Mouse (Mus musculus): Measurements from ENCODE around the gene Tbl3. TPM values are rescaled to one million over a fixed set of nuclear protein-coding genes. Genes with fewer than 3 reads are reported as not detected.

Gene Tbl3
- polyA plus RNA-seq, 1 experiment from 2014 or later, result 67.9 TPM

- Histone ChIP-seq H3K27ac (ENCODE audit: low read length) (no peak overlapping the region), H3K27me3 (ENCODE audit: control insufficient read depth, insufficient read depth, low read depth, low read length) (no peaks in the 10 kb centered on the region), H3K4me2 (ENCODE audit: low read depth, low read length) (no peak overlapping the region), H3K9me3 (ENCODE audit: control insufficient read depth, low read length) (no peaks in the 10 kb centered on the region), H3K4me1 (replicated peaks; ENCODE audit: control insufficient read depth, insufficient read depth, low read length) (0 out of 2 replicates have a peak, but pooled peaks cover 2% of the 10 kb centered on the region), H3K36me3 (ENCODE audit: control insufficient read depth, insufficient read depth, low read length) (no peaks in the 10 kb centered on the region), H3K9ac (ENCODE audit: low read length) (no peak overlapping the region), H3K4me3 (ENCODE audit: low read length) (no peak overlapping the region)
- no peak for ATAC-seq (ENCODE audit: low read depth)
- 42% methylated on average over 6 of the region's 6 CpGs for WGBS
Measured at GRCm38 (mm10) chr17:24729067-24729466, 21.6 kb upstream of the Tbl3 start.

- no peak for ATAC-seq (ENCODE audit: low read depth)
- 60% methylated on average over 17 of the region's 17 CpGs for WGBS
- no peak overlapping the region for H3K4me3 ChIP-seq (ENCODE audit: low read length)
Measured at GRCm38 (mm10) chr17:24728184-24728583, 20.7 kb upstream of the Tbl3 start.

GRCm38 (mm10) chr17:24727618-24728017, 20.2 kb upstream of the Tbl3 start, which contains the start of gene Rpl3l:
TSS of gene Rpl3l (plus strand) at chr17:24727820.
- WGBS, result 71% methylated on average over 2 of the region's 2 CpGs
- H3K4me2 ChIP-seq (ENCODE audit: low read depth, low read length), result no peak within 1 kb of the TSS
- no peak within 1 kb of the TSS for H3K9ac ChIP-seq (ENCODE audit: low read length)
- peaks cover 9% of the 10 kb centered on the region for H3K4me1 ChIP-seq (replicated peaks; ENCODE audit: control insufficient read depth, insufficient read depth, low read length)
- no peak within 1 kb of the TSS for H3K27ac ChIP-seq (ENCODE audit: low read length)
- H3K4me3 ChIP-seq (ENCODE audit: low read length), result no peak within 1 kb of the TSS
- no peaks in the 10 kb centered on the region for H3K27me3 ChIP-seq (ENCODE audit: control insufficient read depth, insufficient read depth, low read depth, low read length)
- H3K9me3 ChIP-seq (ENCODE audit: control insufficient read depth, low read length), result no peaks in the 10 kb centered on the region
- H3K36me3 ChIP-seq (ENCODE audit: control insufficient read depth, insufficient read depth, low read length), result no peaks in the 10 kb centered on the region; the same call in 1 of the 2 replicates
- no peak for ATAC-seq (ENCODE audit: low read depth)

More at GRCm38 (mm10) chr17:24728184-24728583, 20.7 kb upstream of the Tbl3 start:
- Histone ChIP-seq H3K27me3 (ENCODE audit: control insufficient read depth, insufficient read depth, low read depth, low read length) (no peaks in the 10 kb centered on the region), H3K4me1 (replicated peaks; ENCODE audit: control insufficient read depth, insufficient read depth, low read length) (peaks cover 5% of the 10 kb centered on the region), H3K9me3 (ENCODE audit: control insufficient read depth, low read length) (no peaks in the 10 kb centered on the region), H3K4me2 (ENCODE audit: low read depth, low read length) (no peak overlapping the region), H3K36me3 (ENCODE audit: control insufficient read depth, insufficient read depth, low read length) (no peaks in the 10 kb centered on the region), H3K9ac (ENCODE audit: low read length) (no peak overlapping the region), H3K27ac (ENCODE audit: low read length) (no peak overlapping the region)

- Histone ChIP-seq H3K4me1 (replicated peaks; ENCODE audit: control insufficient read depth, insufficient read depth, low read length) (peaks cover 24% of the 10 kb centered on the region), H3K4me2 (ENCODE audit: low read depth, low read length) (no peak overlapping the region), H3K4me3 (ENCODE audit: low read length) (no peak overlapping the region), H3K9me3 (ENCODE audit: control insufficient read depth, low read length) (no peaks in the 10 kb centered on the region), H3K27ac (ENCODE audit: low read length) (no peak overlapping the region), H3K36me3 (ENCODE audit: control insufficient read depth, insufficient read depth, low read length) (peaks cover 12% of the 10 kb centered on the region), H3K9ac (ENCODE audit: low read length) (no peak overlapping the region), H3K27me3 (ENCODE audit: control insufficient read depth, insufficient read depth, low read depth, low read length) (no peaks in the 10 kb centered on the region)
- WGBS, result 73% methylated on average over 3 of the region's 3 CpGs
- ATAC-seq (ENCODE audit: low read depth), result no peak
Measured at GRCm38 (mm10) chr17:24725637-24726390, 18.4 kb upstream of the Tbl3 start.

- Histone ChIP-seq H3K27ac (ENCODE audit: low read length) (peak within 1 kb of the TSS; percentile 84), H3K36me3 (ENCODE audit: control insufficient read depth, insufficient read depth, low read length) (peaks cover 12% of the 10 kb centered on the region), H3K27me3 (ENCODE audit: control insufficient read depth, insufficient read depth, low read depth, low read length) (no peaks in the 10 kb centered on the region), H3K9me3 (ENCODE audit: control insufficient read depth, low read length) (no peaks in the 10 kb centered on the region), H3K4me3 (ENCODE audit: low read length) (peak within 1 kb of the TSS; percentile 93), H3K4me2 (ENCODE audit: low read depth, low read length) (peak within 1 kb of the TSS; percentile 89), H3K9ac (ENCODE audit: low read length) (peak within 1 kb of the TSS; percentile 94), H3K4me1 (replicated peaks; ENCODE audit: control insufficient read depth, insufficient read depth, low read length) (peaks cover 24% of the 10 kb centered on the region)
- ATAC-seq (ENCODE audit: low read depth), result peak; percentile 79
- under 1% methylated on average over 30 of the region's 30 CpGs for WGBS
Measured at GRCm38 (mm10) chr17:24724184-24724583, 16.7 kb upstream of the Tbl3 start, which contains the start of gene Ndufb10. TSS of gene Ndufb10 (minus strand) at chr17:24724478.

- Histone ChIP-seq H3K4me3 (ENCODE audit: low read length) (peak overlapping the region; percentile 93), H3K36me3 (ENCODE audit: control insufficient read depth, insufficient read depth, low read length) (peaks cover 12% of the 10 kb centered on the region), H3K4me1 (replicated peaks; ENCODE audit: control insufficient read depth, insufficient read depth, low read length) (peaks cover 26% of the 10 kb centered on the region), H3K27ac (ENCODE audit: low read length) (peak overlapping the region; percentile 84), H3K27me3 (ENCODE audit: control insufficient read depth, insufficient read depth, low read depth, low read length) (no peaks in the 10 kb centered on the region), H3K9ac (ENCODE audit: low read length) (peak overlapping the region; percentile 94), H3K9me3 (ENCODE audit: control insufficient read depth, low read length) (no peaks in the 10 kb centered on the region), H3K4me2 (ENCODE audit: low read depth, low read length) (peak overlapping the region; percentile 89)
- under 1% methylated on average over 15 of the region's 15 CpGs for WGBS
- ATAC-seq (ENCODE audit: low read depth), result no peak
Measured at GRCm38 (mm10) chr17:24723881-24724180, 16.4 kb upstream of the Tbl3 start.

- peak overlapping the region; percentile 93 for H3K4me3 ChIP-seq (ENCODE audit: low read length)
- no peaks in the 10 kb centered on the region for H3K27me3 ChIP-seq (ENCODE audit: control insufficient read depth, insufficient read depth, low read depth, low read length)
- peak overlapping the region; percentile 94 for H3K9ac ChIP-seq (ENCODE audit: low read length)
- ATAC-seq (ENCODE audit: low read depth), result no peak
- peaks cover 31% of the 10 kb centered on the region for H3K4me1 ChIP-seq (replicated peaks; ENCODE audit: control insufficient read depth, insufficient read depth, low read length)
- WGBS, result under 1% methylated on average over 12 of the region's 12 CpGs
- H3K36me3 ChIP-seq (ENCODE audit: control insufficient read depth, insufficient read depth, low read length), result peaks cover 12% of the 10 kb centered on the region
- H3K27ac ChIP-seq (ENCODE audit: low read length), result peak overlapping the region; percentile 84
- H3K9me3 ChIP-seq (ENCODE audit: control insufficient read depth, low read length), result no peaks in the 10 kb centered on the region
- peak overlapping the region; percentile 89 for H3K4me2 ChIP-seq (ENCODE audit: low read depth, low read length)
Measured at GRCm38 (mm10) chr17:24723122-24723880, 15.8 kb upstream of the Tbl3 start.

GRCm38 (mm10) chr17:24722220-24722924, 14.9 kb upstream of the Tbl3 start:
- Histone ChIP-seq H3K4me3 (ENCODE audit: low read length) (no peak overlapping the region), H3K9me3 (ENCODE audit: control insufficient read depth, low read length) (no peaks in the 10 kb centered on the region), H3K27ac (ENCODE audit: low read length) (no peak overlapping the region), H3K9ac (ENCODE audit: low read length) (0 out of 2 replicates have a peak overlapping the region, but pooled peaks have one; percentile 37), H3K4me1 (replicated peaks; ENCODE audit: control insufficient read depth, insufficient read depth, low read length) (peaks cover 31% of the 10 kb centered on the region), H3K4me2 (ENCODE audit: low read depth, low read length) (peak overlapping the region; percentile 89), H3K36me3 (ENCODE audit: control insufficient read depth, insufficient read depth, low read length) (peaks cover 12% of the 10 kb centered on the region), H3K27me3 (ENCODE audit: control insufficient read depth, insufficient read depth, low read depth, low read length) (no peaks in the 10 kb centered on the region)
- WGBS, result 29% methylated on average over 13 of the region's 13 CpGs
- no peak for ATAC-seq (ENCODE audit: low read depth)
